Mouse (Mus musculus) MEL (cell line): ENCODE data around the gene Rhov.

Source experiments
- CTCF ChIP-seq, 3 experiments: IDR thresholded peaks in 2 of 3; conservative IDR thresholded peaks in 1 of 3; 2 replicates each; pipeline ENCODE4 v1.5.1; 2011 to 2012; ENCODE audit warnings: low read length in 3 of 3, low read depth in 2 of 3, mild to moderate bottlenecking in 2 of 3, improper control_type of control experiment in 1 of 3, inconsistent platforms in 1 of 3, mixed read lengths in 1 of 3, moderate library complexity in 1 of 3; ENCODE audit not compliant: control insufficient read depth in 1 of 3, insufficient read depth in 1 of 3, poor library complexity in 1 of 3, severe bottlenecking in 1 of 3
- EP300 ChIP-seq, 2 experiments: IDR thresholded peaks; 2 replicates each; pipeline ENCODE4 v1.6.1; 2011; ENCODE audit warnings: improper control_type of control experiment in 2 of 2, low read length in 2 of 2, low read depth in 1 of 2, mild to moderate bottlenecking in 1 of 2
- GATA1 ChIP-seq: IDR thresholded peaks from 2 replicates; pipeline ENCODE4 v1.6.1; 2011; ENCODE audit warnings: low read depth, low read length, improper control_type of control experiment
- HCFC1 ChIP-seq: IDR thresholded peaks from 2 replicates; pipeline ENCODE4 v1.6.1; 2012; ENCODE audit warnings: low read depth, mild to moderate bottlenecking, inconsistent platforms, low read length, improper control_type of control experiment, moderate library complexity
- MAX ChIP-seq: IDR thresholded peaks from 2 replicates; pipeline ENCODE4 v1.6.1; 2011; ENCODE audit warnings: low read length, improper control_type of control experiment
- MEF2A ChIP-seq: IDR thresholded peaks from 2 replicates; pipeline ENCODE4 v1.6.1; 2014; ENCODE audit warnings: low read depth, mild to moderate bottlenecking, inconsistent platforms, low read length, improper control_type of control experiment; ENCODE audit not compliant: poor library complexity, insufficient replicate concordance, severe bottlenecking; ENCODE audit errors: extremely low read depth
- POLR2A ChIP-seq, 2 experiments: IDR thresholded peaks; 2 replicates each; pipeline ENCODE4 v1.6.1; 2011 to 2012; ENCODE audit warnings: low read length in 2 of 2, mild to moderate bottlenecking in 2 of 2, control low read depth in 1 of 2, improper control_type of control experiment in 1 of 2, low read depth in 1 of 2, moderate library complexity in 1 of 2; ENCODE audit not compliant: control insufficient read depth in 1 of 2, insufficient read depth in 1 of 2, poor library complexity in 1 of 2
- TAL1 ChIP-seq: IDR thresholded peaks from 2 replicates; pipeline ENCODE4 v1.6.1; 2012; ENCODE audit warnings: mild to moderate bottlenecking, inconsistent platforms, low read length, moderate library complexity, mixed read lengths
- USF1 ChIP-seq: IDR thresholded peaks from 2 replicates; pipeline ENCODE4 v1.6.1; 2014; ENCODE audit warnings: low read depth, mild to moderate bottlenecking, inconsistent platforms, low read length, improper control_type of control experiment, moderate library complexity

GRCm38 (mm10) chr2:119242548-119242947, 28.5 kb downstream of the Rhov start:
- no peak for TF ChIP-seq EP300 (IDR thresholded peaks at IDR 0.05; ENCODE audit: low read depth in 1 of 2, low read length in 2 of 2)
- no peak for TF ChIP-seq TAL1
- TF ChIP-seq CTCF (IDR thresholded peaks at IDR 0.05 in 2 of 3, conservative IDR thresholded peaks at IDR 0.05 in 1 of 3; ENCODE audit: control insufficient read depth in 1 of 3, insufficient read depth in 1 of 3, low read depth in 2 of 3, low read length in 3 of 3, poor library complexity in 1 of 3, severe bottlenecking in 1 of 3) = no peak
- TF ChIP-seq HCFC1 = no peak
- no peak for TF ChIP-seq POLR2A (IDR thresholded peaks at IDR 0.05; ENCODE audit: control insufficient read depth in 1 of 2, insufficient read depth in 1 of 2, low read depth in 1 of 2, low read length in 2 of 2, poor library complexity in 1 of 2)
- TF ChIP-seq MAX = no peak
- TF ChIP-seq USF1 = no peak
- no peak for TF ChIP-seq GATA1
- TF ChIP-seq MEF2A = no peak
